Mouse (Mus musculus) adrenal gland, adult 2 months (tissue): ENCODE measurements around the gene Flad1. TPM values are rescaled to one million over a fixed set of nuclear protein-coding genes. Genes with fewer than 3 reads are reported as not detected.
A peak's percentile ranks its signal among the peaks of the same experiment; 100 is the strongest.

ENCODE experiments used
- DNase-seq: peaks from one replicate; pipeline ENCODE4 v3.0.0; 2021
- polyA plus RNA-seq: library from polyadenylated mRNA; depleted of rRNA; stranded (reverse); fragments of >200 nt; gene quantifications from 2 replicates; pipeline ENCODE4 v1.2.3, GENCODE M21; 2012
- total RNA-seq, 2 experiments: library from RNA; stranded (reverse); gene quantifications; 2 replicates each; pipeline ENCODE4 v1.2.3; 2021

The Flad1 gene
- total and polyA plus RNA-seq, 3 experiments = 32.2 to 50.7 (median 45.2) TPM

- DNase-seq = no peak
Measured at GRCm38 (mm10) chr3:89382950-89383349, 28.7 kb downstream of the Flad1 start.

GRCm38 (mm10) chr3:89382033-89382882, 29.4 kb downstream of the Flad1 start:
- peak; percentile 2 for DNase-seq

- no peak for DNase-seq
Measured at GRCm38 (mm10) chr3:89381233-89381632, 30.4 kb downstream of the Flad1 start.

- no peak for DNase-seq
Measured at GRCm38 (mm10) chr3:89380711-89381110, 31.0 kb downstream of the Flad1 start.

- DNase-seq = no peak
Measured at GRCm38 (mm10) chr3:89380291-89380690, 31.4 kb downstream of the Flad1 start.

- DNase-seq = peak; percentile 42
Measured at GRCm38 (mm10) chr3:89379388-89380131, 32.1 kb downstream of the Flad1 start.

- DNase-seq = peak; percentile 83
Measured at GRCm38 (mm10) chr3:89378394-89379067, 33.1 kb downstream of the Flad1 start.

GRCm38 (mm10) chr3:89377831-89378230, 33.8 kb downstream of the Flad1 start:
- DNase-seq = no peak

GRCm38 (mm10) chr3:89373581-89374231, 38.0 kb downstream of the Flad1 start:
- DNase-seq = no peak

- DNase-seq = no peak
Measured at GRCm38 (mm10) chr3:89367338-89367737, 44.3 kb downstream of the Flad1 start.

GRCm38 (mm10) chr3:89365486-89366414, 45.9 kb downstream of the Flad1 start:
- no peak for DNase-seq

- no peak for DNase-seq
Measured at GRCm38 (mm10) chr3:89365153-89365485, 46.6 kb downstream of the Flad1 start, which contains the start of gene Dcst1. Gene Dcst1 (minus strand): TSS chr3:89365253.

GRCm38 (mm10) chr3:89364631-89365030, 47.0 kb downstream of the Flad1 start:
- no peak for DNase-seq

- no peak for DNase-seq
Measured at GRCm38 (mm10) chr3:89361675-89362074, 50.0 kb downstream of the Flad1 start, which contains the start of gene Dcst2. Gene Dcst2 (plus strand): TSS chr3:89361975.

GRCm38 (mm10) chr3:89360237-89360636, 51.4 kb downstream of the Flad1 start:
- no peak for DNase-seq

GRCm38 (mm10) chr3:89359630-89360029, 52.0 kb downstream of the Flad1 start:
- DNase-seq = no peak

- DNase-seq = no peak
Measured at GRCm38 (mm10) chr3:89356029-89356428, 55.6 kb downstream of the Flad1 start.

GRCm38 (mm10) chr3:89355512-89355902, 56.2 kb downstream of the Flad1 start:
- no peak for DNase-seq

- peak; percentile 89 for DNase-seq
Measured at GRCm38 (mm10) chr3:89354816-89355511, 56.7 kb downstream of the Flad1 start.

GRCm38 (mm10) chr3:89351271-89351670, 60.4 kb downstream of the Flad1 start:
- no peak for DNase-seq
